Mouse (Mus musculus) embryo, embryonic 10.5 days (tissue): ENCODE measurements at regions not wholly inside any gene's neighbourhood (a gene's known extent, or its start where the extent isn't known, plus 50 kb on each side); places are given as distances from the start of the nearest gene placed in this dataset.

Source experiments
- DNase-seq: peaks from one replicate; pipeline ENCODE4 v3.0.0-alpha.2; 2015; ENCODE audit warnings: low spot score

DNA sequence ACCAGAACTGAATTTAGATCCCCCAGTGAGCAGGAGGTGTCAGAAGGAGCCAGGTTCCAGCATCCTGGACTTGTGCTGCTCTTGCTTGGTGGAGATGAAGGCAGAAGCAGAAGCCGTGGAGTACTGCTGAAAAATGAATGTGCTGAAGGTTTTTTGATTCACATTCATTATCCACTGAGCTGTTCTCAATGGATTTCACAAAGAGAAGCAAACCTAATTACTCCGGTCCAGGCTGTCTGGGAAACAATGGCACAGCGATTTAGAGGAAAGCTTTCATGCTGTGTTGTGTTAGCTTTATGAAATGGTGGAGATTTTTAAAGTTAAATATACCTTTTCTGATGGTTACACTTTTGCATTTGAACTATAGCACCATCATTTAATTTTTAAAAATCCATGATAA lies 535.3 kb upstream of the Adgrl3 start:
- DNase-seq = peak; percentile 1

DNA sequence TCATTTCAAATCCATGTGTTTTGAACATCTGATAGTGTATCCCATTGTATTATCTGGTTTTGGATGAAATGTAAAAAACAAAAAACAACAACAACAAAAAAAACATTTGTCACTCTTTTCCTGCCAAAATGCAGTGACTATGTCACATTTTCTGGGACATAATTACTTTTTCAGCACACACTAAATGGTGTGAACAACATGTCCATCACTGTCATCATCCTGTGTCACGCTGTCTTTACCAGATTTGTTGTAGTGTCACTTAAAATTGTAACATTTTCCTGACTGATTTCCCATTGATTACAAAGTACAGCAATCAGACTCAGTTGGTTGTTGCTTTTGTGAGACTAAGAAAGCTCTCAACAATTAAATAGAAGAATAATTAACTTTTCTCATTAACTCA lies 531.6 kb upstream of the Adgrl3 start:
- no peak for DNase-seq

DNA sequence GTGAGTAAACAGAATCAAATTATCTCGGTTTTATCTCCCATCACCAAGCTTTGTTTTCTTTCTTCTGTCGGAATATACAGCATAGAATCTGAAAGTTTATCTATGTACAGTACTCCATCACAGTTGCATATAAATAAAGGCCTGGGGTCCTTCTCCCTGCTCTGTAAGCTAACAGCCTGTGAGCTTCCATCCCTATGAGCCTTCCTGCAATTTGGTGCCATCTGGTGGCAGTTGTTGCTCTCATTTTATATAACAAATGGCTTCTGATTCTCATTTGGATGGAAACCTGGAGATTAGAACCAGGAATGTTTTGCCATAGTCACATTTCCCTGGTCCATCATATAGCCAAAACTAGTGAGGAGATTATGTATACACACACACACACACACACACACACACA lies 511.3 kb upstream of the Adgrl3 start:
- peak; percentile 73 for DNase-seq

DNA sequence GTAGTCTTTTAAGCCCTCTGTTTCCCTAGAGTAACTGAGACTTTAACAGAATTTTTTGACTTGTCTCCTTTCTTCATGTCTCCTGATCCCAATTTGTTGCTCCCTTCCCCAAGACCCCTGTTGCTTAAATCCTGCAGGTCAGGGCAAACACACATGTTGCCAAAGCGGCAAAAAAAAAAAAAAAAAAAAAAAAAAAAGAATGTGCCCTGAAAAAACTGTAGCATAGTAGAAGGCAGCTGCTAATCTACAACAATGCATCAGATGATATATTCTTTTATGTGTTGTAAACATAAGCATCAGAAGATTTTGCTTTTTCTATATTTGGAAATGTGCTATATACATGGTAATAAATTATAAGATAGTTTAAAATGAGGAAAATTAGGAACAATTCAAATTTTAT lies 479.9 kb upstream of the Adgrl3 start:
- DNase-seq = no peak

DNA sequence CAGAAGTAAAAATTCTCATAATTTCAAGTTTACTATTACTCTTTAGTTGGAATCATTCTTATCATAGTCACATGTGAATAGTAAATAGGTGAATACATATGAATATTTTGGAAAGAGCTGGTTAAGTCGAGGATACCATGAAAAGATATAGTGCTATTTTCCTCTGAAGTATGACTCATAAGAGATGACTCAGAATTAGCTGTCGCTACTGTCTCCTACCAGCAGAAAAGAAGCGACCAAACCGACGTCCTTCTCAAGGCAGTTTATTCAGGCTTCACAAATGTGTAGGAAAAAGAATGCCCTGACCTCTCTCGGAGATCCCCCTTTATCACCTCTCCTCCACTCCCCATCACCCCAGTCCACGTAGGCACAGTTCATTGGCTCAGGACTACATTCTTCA lies 468.3 kb upstream of the Adgrl3 start:
- DNase-seq = no peak

DNA sequence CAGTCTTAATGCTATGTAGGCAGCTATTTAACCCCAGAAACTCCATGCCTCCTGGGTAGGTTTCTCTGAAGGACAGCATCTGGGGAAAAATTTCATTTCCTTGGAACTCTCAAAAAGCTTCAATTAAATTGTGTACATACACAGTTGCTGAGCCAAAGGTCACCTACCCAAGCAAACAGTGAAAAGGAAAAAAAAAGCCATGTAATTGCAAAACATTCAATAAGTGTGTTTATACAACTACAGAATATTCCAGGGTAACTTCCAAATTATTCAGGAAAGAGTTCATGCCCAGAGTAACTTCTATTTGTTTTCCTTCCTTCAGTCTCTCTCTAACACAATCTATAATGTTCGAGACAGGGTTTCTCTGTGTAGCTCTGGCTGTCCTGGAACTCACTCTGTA lies 441.2 kb upstream of the Adgrl3 start:
- no peak for DNase-seq

DNA sequence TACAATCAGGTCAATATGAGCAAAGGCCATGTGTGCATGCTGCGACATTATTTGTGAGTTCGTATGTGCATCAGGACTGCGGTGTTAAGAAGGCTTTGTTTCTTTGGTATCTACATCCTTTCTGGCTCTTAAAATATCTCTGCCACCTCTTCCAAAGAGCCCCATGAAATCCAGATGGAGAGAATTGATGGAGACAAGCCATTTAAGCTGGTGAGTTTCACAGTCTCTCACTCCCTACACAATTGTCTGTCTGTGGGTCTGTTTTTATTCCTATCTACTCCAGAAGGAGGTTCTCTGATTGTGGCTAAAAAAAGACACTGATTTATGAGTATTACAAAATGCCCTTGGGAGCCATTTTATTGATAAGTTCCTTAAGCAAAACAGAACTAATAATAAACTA lies 408.4 kb upstream of the Adgrl3 start:
- no peak for DNase-seq

DNA sequence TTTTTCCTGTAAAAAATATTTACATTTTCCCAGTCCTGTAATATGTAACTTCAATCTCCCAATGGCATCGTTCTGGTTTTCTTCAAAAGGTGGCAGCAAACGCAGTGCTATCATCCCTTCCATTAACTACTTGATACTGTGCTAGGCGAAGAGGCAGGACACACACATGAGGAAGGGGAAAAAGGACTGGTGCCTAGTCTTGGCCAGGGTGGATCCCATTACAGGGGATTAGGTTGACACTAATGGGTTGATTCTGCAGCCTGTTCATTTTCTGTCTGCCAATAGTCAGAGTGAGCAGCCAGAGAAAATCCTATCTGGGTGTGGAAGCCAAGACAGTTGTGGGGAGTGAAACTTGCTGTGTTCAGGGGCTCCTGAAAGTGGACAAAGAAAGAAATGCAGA lies 392.7 kb upstream of the Adgrl3 start:
- DNase-seq = no peak

DNA sequence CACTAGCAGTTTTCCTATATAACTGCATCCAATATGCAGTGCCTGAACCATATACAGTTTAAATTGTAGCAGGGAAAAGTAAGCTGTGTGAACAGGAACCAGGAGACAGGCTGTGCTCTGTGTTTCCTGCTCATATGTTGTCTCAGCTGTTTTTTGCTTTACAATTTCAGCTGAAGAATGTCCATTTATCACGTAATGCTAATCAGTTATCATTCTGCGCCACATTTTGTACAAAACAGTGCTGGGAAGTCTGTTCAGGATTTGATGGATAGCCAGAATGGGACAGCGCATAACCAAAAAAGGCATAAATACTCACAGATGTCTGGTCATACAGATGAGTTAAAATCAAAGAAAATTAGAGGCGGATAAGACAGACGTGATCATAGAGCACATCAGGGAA lies 360.9 kb upstream of the Adgrl3 start:
- no peak for DNase-seq

DNA sequence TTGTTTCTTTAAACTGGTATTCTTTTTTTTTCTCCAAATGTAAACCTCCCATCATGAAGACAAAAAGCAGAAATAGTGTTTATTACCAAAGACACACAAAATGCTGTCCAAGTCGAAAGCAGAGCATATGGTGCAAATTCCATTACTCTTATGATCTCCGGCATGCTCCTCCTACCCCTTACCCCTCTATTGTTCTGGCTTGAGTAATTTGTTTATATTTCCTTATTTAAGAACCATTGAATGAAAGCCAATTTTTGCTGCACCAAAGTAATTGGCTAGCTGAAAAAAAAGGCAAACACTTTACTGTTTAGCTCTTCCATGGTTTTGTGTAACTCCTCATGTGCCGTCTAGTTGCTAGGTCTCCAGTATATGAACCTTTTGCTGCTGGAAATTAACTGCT lies 360.4 kb upstream of the Adgrl3 start:
- no peak for DNase-seq

DNA sequence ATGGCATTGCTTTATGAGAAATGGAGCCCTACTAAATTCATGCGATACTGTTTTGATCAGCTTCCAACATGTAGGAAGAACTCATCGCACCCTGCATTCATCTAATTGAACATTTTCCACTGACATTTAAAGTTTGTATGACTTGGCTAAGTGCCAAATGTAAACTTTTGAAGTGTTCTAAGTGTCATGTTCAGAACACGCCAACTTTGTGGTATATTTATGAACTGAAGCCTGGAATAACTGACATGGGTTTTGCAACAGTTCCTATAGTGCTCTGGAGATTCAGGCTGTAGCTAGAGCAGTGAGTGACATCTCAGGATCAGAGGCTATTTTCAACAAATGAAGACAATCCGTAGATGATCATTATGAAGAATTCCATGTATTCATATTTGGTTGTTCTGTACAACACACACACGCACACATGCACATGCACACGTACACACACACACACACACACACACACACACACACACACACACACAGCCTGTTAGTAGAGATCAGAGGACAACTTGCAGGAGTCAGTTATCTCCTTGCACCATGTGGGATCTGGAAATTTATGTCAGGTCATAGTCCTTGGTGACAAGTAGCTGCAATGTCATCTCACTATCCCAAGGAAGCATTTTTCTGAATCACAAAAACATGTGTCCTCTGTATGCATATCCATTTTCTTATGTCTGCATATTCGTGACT lies 349.5 kb upstream of the Adgrl3 start:
- no peak for DNase-seq

DNA sequence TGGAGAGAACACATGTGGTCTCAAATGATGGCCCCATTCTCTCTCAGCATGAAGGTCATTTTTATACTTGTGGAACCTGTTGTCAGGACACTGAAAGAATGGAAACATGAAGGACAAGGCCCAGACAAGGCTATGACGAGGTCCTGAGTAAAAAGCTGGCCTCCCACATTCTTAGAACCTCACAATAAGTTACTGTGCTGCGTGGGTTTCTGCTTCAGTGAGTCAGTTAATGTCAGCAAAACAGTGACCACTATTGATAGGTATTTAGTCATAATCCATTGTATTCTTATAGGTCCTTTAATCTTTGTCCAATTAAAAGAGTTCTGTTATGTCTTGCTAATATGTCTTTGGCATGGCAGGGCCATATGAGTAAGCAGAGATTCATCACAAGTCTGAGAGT lies 336.5 kb upstream of the Adgrl3 start:
- no peak for DNase-seq

DNA sequence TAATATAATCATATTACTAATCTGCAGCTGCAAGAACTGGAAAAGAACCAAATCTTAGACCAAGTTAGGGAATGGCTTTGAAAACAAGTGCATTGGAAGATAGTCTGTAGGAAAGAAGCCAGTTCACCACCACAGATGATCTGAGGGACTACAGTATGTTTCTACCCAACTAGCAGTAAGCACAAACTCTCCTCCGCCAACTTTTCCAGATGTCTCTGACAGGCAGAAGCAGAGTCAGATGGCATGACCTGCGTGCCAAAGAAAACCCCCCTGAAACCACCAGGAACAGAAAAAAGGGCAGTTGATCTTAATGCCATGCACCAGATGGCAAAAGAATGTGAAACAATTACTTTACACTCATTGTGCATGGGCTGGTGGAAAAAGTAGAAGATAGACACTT lies 319.1 kb upstream of the Adgrl3 start:
- DNase-seq = no peak

DNA sequence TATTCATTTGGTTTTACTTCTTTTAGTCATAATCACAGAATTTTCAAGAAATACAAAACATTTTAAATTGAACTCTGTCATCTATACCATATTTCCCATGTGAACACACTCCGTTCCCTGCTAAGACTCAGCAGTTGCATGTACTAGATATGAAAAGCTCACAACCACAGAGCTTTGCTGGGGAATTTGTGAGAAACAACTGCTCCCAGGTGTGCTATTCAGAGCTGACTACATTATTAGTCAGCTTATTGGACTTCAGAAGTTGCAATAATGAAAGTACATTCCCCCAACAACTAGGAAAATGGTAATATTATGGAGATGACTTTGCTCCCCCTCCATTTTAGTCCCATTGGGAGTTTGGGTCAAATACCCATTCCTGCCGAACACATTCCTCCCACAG lies 315.2 kb upstream of the Adgrl3 start:
- no peak for DNase-seq

DNA sequence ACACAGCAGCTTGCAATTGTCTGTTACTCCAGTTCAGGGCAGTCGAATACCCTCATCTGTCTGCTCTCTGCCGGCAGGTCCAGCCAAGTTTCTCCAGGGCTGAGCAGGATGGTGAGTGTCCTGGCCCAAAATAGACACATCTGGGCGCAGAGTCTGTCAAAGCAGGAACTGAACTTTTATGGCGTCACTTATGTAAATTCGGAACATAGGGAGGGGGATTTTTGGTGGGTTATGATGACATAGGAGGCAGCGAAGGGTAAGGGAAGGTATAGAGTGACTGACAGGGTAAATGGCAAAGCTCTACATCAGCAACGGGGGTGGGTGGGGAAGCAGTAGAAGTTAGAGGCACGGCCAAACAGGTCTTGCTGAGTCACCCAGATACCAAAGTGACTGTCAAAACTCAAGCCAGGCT lies 313.3 kb upstream of the Adgrl3 start:
- no peak for DNase-seq
